Mouse (Mus musculus) intestine, embryonic 15.5 days (tissue): ENCODE measurements around the gene Lrfn5. TPM values are rescaled to one million over a fixed set of nuclear protein-coding genes. Genes with fewer than 3 reads are reported as not detected.

ENCODE experiments used
- ATAC-seq: fragments of 200-750 bp; cut with Nextera tagmentation; 2 replicates; pipeline ENCODE4 v1.8.0; 2017; ENCODE audit warnings: moderate TSS enrichment, moderate library complexity
- H3K27ac ChIP-seq: fragments of 300-500 bp; sonication (generic); 2 replicates; pipeline ENCODE4 v1.5.1; 2015; ENCODE audit warnings: mild to moderate bottlenecking, inconsistent platforms
- H3K27me3 ChIP-seq: fragments of 300-500 bp; sonication (generic); replicated peaks from 2 replicates; pipeline ENCODE4 v1.6.1; 2015; ENCODE audit warnings: inconsistent platforms
- H3K36me3 ChIP-seq: fragments of 300-500 bp; sonication (generic); 2 replicates; pipeline ENCODE4 v1.6.1; 2015; ENCODE audit warnings: inconsistent platforms
- H3K4me1 ChIP-seq: fragments of 300-500 bp; sonication (generic); replicated peaks from 2 replicates; pipeline ENCODE4 v1.6.1; 2015; ENCODE audit warnings: inconsistent platforms
- H3K4me2 ChIP-seq: fragments of 300-500 bp; sonication (generic); replicated peaks from 2 replicates; pipeline ENCODE4 v1.6.1; 2015; ENCODE audit warnings: mild to moderate bottlenecking, inconsistent platforms
- H3K4me3 ChIP-seq: fragments of 300-500 bp; sonication (generic); replicated peaks from 2 replicates; pipeline ENCODE4 v1.5.1; 2015; ENCODE audit warnings: inconsistent platforms
- H3K9ac ChIP-seq: fragments of 300-500 bp; sonication (generic); 2 replicates; pipeline ENCODE4 v1.6.1; 2015; ENCODE audit warnings: inconsistent platforms
- H3K9me3 ChIP-seq: fragments of 300-500 bp; sonication (generic); 2 replicates; pipeline ENCODE4 v1.6.1; 2016; ENCODE audit warnings: inconsistent platforms
- WGBS: fragments of 180-500 bp; shearing (Covaris S2); methylation state at CpG from one replicate; pipeline ENCODE4 v1.1.7; 2015; 5-methylcytosine and 5-hydroxymethylcytosine counted together
- polyA plus RNA-seq: library from polyadenylated mRNA; unstranded; fragments of >200 nt; fragmentation: Nextera tagmentation; extraction: Ambion mirVana; gene quantifications from 2 replicates; pipeline ENCODE4 v1.2.1, GENCODE M21; 2015

Lrfn5 gene
- polyA plus RNA-seq, 1 experiment from 2014 or later: 2.5 TPM

GRCm38 (mm10) chr12:61723158-61723557, 200.2 kb downstream of the Lrfn5 start:
- Histone ChIP-seq H3K4me1 (no peaks in the 10 kb centered on the region), H3K9me3 (no peaks in the 10 kb centered on the region), H3K36me3 (no peaks in the 10 kb centered on the region), H3K27me3 (no peaks in the 10 kb centered on the region), H3K27ac (no peak overlapping the region), H3K9ac (no peak overlapping the region), H3K4me3 (no peak overlapping the region), H3K4me2 (no peak overlapping the region)
- no peak for ATAC-seq

- Histone ChIP-seq H3K4me1 (no peaks in the 10 kb centered on the region), H3K4me3 (no peak overlapping the region), H3K4me2 (no peak overlapping the region), H3K36me3 (no peaks in the 10 kb centered on the region), H3K27me3 (no peaks in the 10 kb centered on the region), H3K9me3 (no peaks in the 10 kb centered on the region), H3K9ac (no peak overlapping the region), H3K27ac (no peak overlapping the region)
- no peak for ATAC-seq
- 80% methylated on average over 4 of the region's 4 CpGs for WGBS
Measured at GRCm38 (mm10) chr12:61807073-61807605, 284.2 kb downstream of the Lrfn5 start.

GRCm38 (mm10) chr12:61823601-61824000, 300.7 kb downstream of the Lrfn5 start:
- Histone ChIP-seq H3K36me3 (no peaks in the 10 kb centered on the region), H3K27me3 (no peaks in the 10 kb centered on the region), H3K4me3 (no peak overlapping the region), H3K27ac (no peak overlapping the region), H3K9me3 (no peaks in the 10 kb centered on the region), H3K4me1 (no peaks in the 10 kb centered on the region), H3K4me2 (no peak overlapping the region), H3K9ac (no peak overlapping the region)
- WGBS: 93% methylated on average over 5 of the region's 5 CpGs
- ATAC-seq: no peak

GRCm38 (mm10) chr12:61826311-61826710, 303.4 kb downstream of the Lrfn5 start:
- Histone ChIP-seq H3K9me3 (no peaks in the 10 kb centered on the region), H3K9ac (no peak overlapping the region), H3K27me3 (no peaks in the 10 kb centered on the region), H3K27ac (no peak overlapping the region), H3K36me3 (no peaks in the 10 kb centered on the region), H3K4me1 (no peaks in the 10 kb centered on the region), H3K4me2 (no peak overlapping the region), H3K4me3 (no peak overlapping the region)
- ATAC-seq: no peak
- 16% methylated on average over 1 of the region's 1 CpGs for WGBS

GRCm38 (mm10) chr12:61842599-61843291, 319.8 kb downstream of the Lrfn5 start:
- Histone ChIP-seq H3K9ac (no peak overlapping the region), H3K4me2 (no peak overlapping the region), H3K4me1 (no peaks in the 10 kb centered on the region), H3K27ac (no peak overlapping the region), H3K27me3 (no peaks in the 10 kb centered on the region), H3K4me3 (no peak overlapping the region), H3K9me3 (no peaks in the 10 kb centered on the region), H3K36me3 (no peaks in the 10 kb centered on the region)
- no peak for ATAC-seq
- 89% methylated on average over 9 of the region's 9 CpGs for WGBS

- no peaks in the 10 kb centered on the region for H3K27me3 ChIP-seq
- H3K36me3 ChIP-seq: no peaks in the 10 kb centered on the region
- H3K4me3 ChIP-seq: no peak overlapping the region
- H3K9ac ChIP-seq: no peak overlapping the region
- H3K4me2 ChIP-seq: no peak overlapping the region
- H3K27ac ChIP-seq: no peak overlapping the region
- H3K4me1 ChIP-seq: no peaks in the 10 kb centered on the region
- WGBS: 60% methylated on average over 1 of the region's 1 CpGs
- ATAC-seq: no peak
- no peaks in the 10 kb centered on the region for H3K9me3 ChIP-seq
Measured at GRCm38 (mm10) chr12:61854183-61854582, 331.2 kb downstream of the Lrfn5 start.
